Comparison of ENCODE assay signal across 22 mouse cellular contexts in genomic region chr1:157208754-157209153, GRCm38 (mm10).
DNase-seq lines count a peak whose midpoint lies in the region; ATAC-seq and TF ChIP-seq lines count a peak whose summit lies in the region.
"Had no signal": no experiment of that assay in that cellular context is flagged by ENCODE, and none has a peak within 500 bp of the region (broad histone marks: within the 10 kb centered on the region; RNA-seq: fewer than 3 reads in every experiment).

No protein-coding gene starts in this region.

- H3K9me3 ChIP-seq in hindbrain, postnatal 0 days (ENCODE audit: low read length), result no peaks in the 10 kb centered on the region
- no peaks in the 10 kb centered on the region for H3K9me3 ChIP-seq in hindbrain, embryonic 11.5 days (ENCODE audit: control insufficient read depth, low read length)
- peaks cover 5% of the 10 kb centered on the region; the same call in 1 of the 2 replicates for H3K9me3 ChIP-seq in lung, embryonic 14.5 days (ENCODE audit: low read depth, low read length)
- H3K9me3 ChIP-seq: liver, embryonic 13.5 days; megakaryocyte, embryonic 14.5 days had no signal

- ATAC-seq in hindbrain, postnatal 0 days, result no peak
- no peak for ATAC-seq in hindbrain, embryonic 11.5 days (ENCODE audit: low FRiP score)
- peak; percentile 94 for ATAC-seq in lung, embryonic 14.5 days (ENCODE audit: insufficient read depth)
- ATAC-seq: forebrain, postnatal 0 days; hindbrain, embryonic 16.5 days; intestine, embryonic 16.5 days; midbrain, embryonic 13.5 days had no signal

- H3K9ac ChIP-seq in hindbrain, postnatal 0 days (replicated peaks; ENCODE audit: low read length), result no peak overlapping the region
- H3K9ac ChIP-seq in hindbrain, embryonic 11.5 days (ENCODE audit: low read depth, low read length), result no peak overlapping the region
- no peak overlapping the region for H3K9ac ChIP-seq in lung, embryonic 14.5 days
- H3K9ac ChIP-seq: forebrain, postnatal 0 days; limb, embryonic 13.5 days; liver, embryonic 13.5 days; midbrain, embryonic 13.5 days had no signal

- 5% methylated on average over 1 of the region's 1 CpGs for whole genome bisulfite sequencing in hindbrain, postnatal 0 days
- 7% methylated on average over 1 of the region's 1 CpGs for WGBS in hindbrain, embryonic 11.5 days
- 3% methylated on average over 1 of the region's 1 CpGs for WGBS in lung, embryonic 14.5 days

- H3K4me3 ChIP-seq in hindbrain, postnatal 0 days (ENCODE audit: low read length), result no peak overlapping the region
- no peak overlapping the region for H3K4me3 ChIP-seq in hindbrain, embryonic 11.5 days (ENCODE audit: low read depth, low read length)
- no peak overlapping the region for H3K4me3 ChIP-seq in lung, embryonic 14.5 days (ENCODE audit: low read depth, low read length)
- H3K4me3 ChIP-seq: limb, embryonic 13.5 days; liver, embryonic 13.5 days; megakaryocyte, embryonic 14.5 days; midbrain, embryonic 13.5 days had no signal

- no peak overlapping the region for H3K4me2 ChIP-seq in hindbrain, postnatal 0 days (ENCODE audit: low read depth, low read length)
- no peak overlapping the region for H3K4me2 ChIP-seq in hindbrain, embryonic 11.5 days (replicated peaks; ENCODE audit: low read depth, low read length)
- H3K4me2 ChIP-seq in lung, embryonic 14.5 days, result no peak overlapping the region
- H3K4me2 ChIP-seq: limb, embryonic 13.5 days; liver, embryonic 13.5 days; midbrain, embryonic 13.5 days had no signal

- no peaks in the 10 kb centered on the region for H3K36me3 ChIP-seq in hindbrain, postnatal 0 days (ENCODE audit: insufficient read depth, low read length)
- no peaks in the 10 kb centered on the region for H3K36me3 ChIP-seq in hindbrain, embryonic 11.5 days (ENCODE audit: control insufficient read depth, insufficient read depth, low read length)
- H3K36me3 ChIP-seq in lung, embryonic 14.5 days (ENCODE audit: insufficient read depth), result no peaks in the 10 kb centered on the region
- H3K36me3 ChIP-seq: limb, embryonic 13.5 days; liver, embryonic 13.5 days; midbrain, embryonic 13.5 days had no signal

- no peak for TF ChIP-seq CTCF in hindbrain, postnatal 0 days (IDR thresholded peaks at IDR 0.05; ENCODE audit: low read depth)
- TF ChIP-seq CTCF in lung, embryonic 14.5 days (IDR thresholded peaks at IDR 0.05; ENCODE audit: low read depth), result no peak

- H3K27ac ChIP-seq in hindbrain, postnatal 0 days, result no peak overlapping the region
- H3K27ac ChIP-seq in hindbrain, embryonic 11.5 days (ENCODE audit: low read depth, low read length), result no peak overlapping the region
- peak overlapping the region; percentile 46; the same call in 1 of the 2 replicates for H3K27ac ChIP-seq in lung, embryonic 14.5 days (ENCODE audit: low read depth)
- H3K27ac ChIP-seq: limb, embryonic 13.5 days; liver, embryonic 13.5 days; midbrain, embryonic 13.5 days had no signal

- peak; percentile 5 for DNase-seq in hindbrain, postnatal 0 days (ENCODE audit: low spot score)
- no peak for DNase-seq in hindbrain, embryonic 11.5 days (ENCODE audit: low spot score)
- peak; percentile 63 for DNase-seq in lung, embryonic 14.5 days
- DNase-seq in lung, postnatal 14 days, result no peak
- DNase-seq in Muller cell, postnatal 12 days (ENCODE audit: inconsistent ontology term), result peak; percentile 65
- peak; percentile 11 for DNase-seq in adipocyte (ENCODE audit: low spot score)
- no peak for DNase-seq in left cerebral cortex, postnatal 4 days
- DNase-seq: adrenal gland, adult 2 months; cerebellum, adult 18-20 months; cerebellum, postnatal 25 days; forebrain, postnatal 0 days; gastrocnemius, postnatal 14 days; heart, adult 11 months; kidney, postnatal 25 days; layer of hippocampus, postnatal 36 days; liver, embryonic 13.5 days; lung, postnatal 10 days had no signal

- intact Hi-C loops in left cerebral cortex, postnatal 4 days (cut with DNase I), result no loop called here

- no peaks in the 10 kb centered on the region for H3K4me1 ChIP-seq in hindbrain, postnatal 0 days (ENCODE audit: insufficient read depth, low read length)
- H3K4me1 ChIP-seq in hindbrain, embryonic 11.5 days (replicated peaks; ENCODE audit: control insufficient read depth, insufficient read depth, low read length), result no peaks in the 10 kb centered on the region
- H3K4me1 ChIP-seq in lung, embryonic 14.5 days (ENCODE audit: insufficient read depth), result peaks cover 7% of the 10 kb centered on the region; the same call in 1 of the 2 replicates
- H3K4me1 ChIP-seq: liver, embryonic 13.5 days; megakaryocyte, embryonic 14.5 days had no signal

- no peaks in the 10 kb centered on the region for H3K27me3 ChIP-seq in hindbrain, postnatal 0 days (ENCODE audit: insufficient read depth, low read length)
- no peaks in the 10 kb centered on the region for H3K27me3 ChIP-seq in hindbrain, embryonic 11.5 days (ENCODE audit: control insufficient read depth, insufficient read depth, low read length)
- H3K27me3 ChIP-seq in lung, embryonic 14.5 days (ENCODE audit: insufficient read depth, low read length), result no peaks in the 10 kb centered on the region
- H3K27me3 ChIP-seq: limb, embryonic 13.5 days; liver, embryonic 13.5 days; megakaryocyte, embryonic 14.5 days; midbrain, embryonic 13.5 days had no signal

Comparison
In these comparisons a context has a peak if more than half of its experiments do, and no peak if none do; other contexts are left out.
1. DNase-seq: peak in hindbrain, postnatal 0 days (single experiment), lung, embryonic 14.5 days (single experiment), Muller cell, postnatal 12 days (single experiment) and adipocyte (single experiment); none in hindbrain, embryonic 11.5 days (single experiment), lung, postnatal 14 days (single experiment) and left cerebral cortex, postnatal 4 days (single experiment).